Mouse (Mus musculus) neural tube, embryonic 15.5 days (tissue): ENCODE results near the gene Il1rn. TPM values are rescaled to one million over a fixed set of nuclear protein-coding genes. Genes with fewer than 3 reads are reported as not detected.

Experiments used
- ATAC-seq: fragments of 200-750 bp; cut with Nextera tagmentation; 2 replicates; pipeline ENCODE4 v1.8.0; 2017; ENCODE audit warnings: mild to moderate bottlenecking, moderate TSS enrichment, moderate library complexity; ENCODE audit not compliant: low FRiP score
- H3K27ac ChIP-seq: fragments of 300-500 bp; sonication (generic); replicated peaks from 2 replicates; pipeline ENCODE4 v1.5.1; 2015; ENCODE audit warnings: mild to moderate bottlenecking, inconsistent platforms
- H3K27me3 ChIP-seq: fragments of 300-500 bp; sonication (generic); replicated peaks from 2 replicates; pipeline ENCODE4 v1.6.1; 2015; ENCODE audit warnings: inconsistent platforms
- H3K36me3 ChIP-seq: fragments of 300-500 bp; sonication (generic); 2 replicates; pipeline ENCODE4 v1.6.1; 2015; ENCODE audit warnings: inconsistent platforms
- H3K4me1 ChIP-seq: fragments of 300-500 bp; sonication (generic); 2 replicates; pipeline ENCODE4 v1.6.1; 2015; ENCODE audit warnings: inconsistent platforms
- H3K4me2 ChIP-seq: fragments of 300-500 bp; sonication (generic); 2 replicates; pipeline ENCODE4 v1.6.1; 2015; ENCODE audit warnings: inconsistent platforms, mild to moderate bottlenecking, moderate library complexity
- H3K4me3 ChIP-seq: fragments of 300-500 bp; sonication (generic); replicated peaks from 2 replicates; pipeline ENCODE4 v1.5.1; 2015; ENCODE audit warnings: mild to moderate bottlenecking, inconsistent platforms
- H3K9ac ChIP-seq: fragments of 300-500 bp; sonication (generic); replicated peaks from 2 replicates; pipeline ENCODE4 v1.6.1; 2015; ENCODE audit warnings: mild to moderate bottlenecking, inconsistent platforms
- H3K9me3 ChIP-seq: fragments of 300-500 bp; sonication (generic); replicated peaks from 2 replicates; pipeline ENCODE4 v1.6.1; 2016; ENCODE audit warnings: inconsistent platforms
- WGBS: fragments of 180-500 bp; shearing (Covaris S2); methylation state at CpG from one replicate; pipeline ENCODE4 v1.1.7; 2015; ENCODE audit warnings: mixed read lengths; 5-methylcytosine and 5-hydroxymethylcytosine counted together
- polyA plus RNA-seq: library from polyadenylated mRNA; unstranded; fragments of >200 nt; fragmentation: Nextera tagmentation; extraction: Ambion mirVana; gene quantifications from 2 replicates; pipeline ENCODE4 v1.2.1, GENCODE M21; 2015

The Il1rn gene
- polyA plus RNA-seq, 1 experiment from 2014 or later, result not detected

GRCm38 (mm10) chr2:24384393-24384792 is 47.7 kb downstream of the Il1rn start:
- no peaks in the 10 kb centered on the region for H3K36me3 ChIP-seq
- no peak for ATAC-seq

DNA sequence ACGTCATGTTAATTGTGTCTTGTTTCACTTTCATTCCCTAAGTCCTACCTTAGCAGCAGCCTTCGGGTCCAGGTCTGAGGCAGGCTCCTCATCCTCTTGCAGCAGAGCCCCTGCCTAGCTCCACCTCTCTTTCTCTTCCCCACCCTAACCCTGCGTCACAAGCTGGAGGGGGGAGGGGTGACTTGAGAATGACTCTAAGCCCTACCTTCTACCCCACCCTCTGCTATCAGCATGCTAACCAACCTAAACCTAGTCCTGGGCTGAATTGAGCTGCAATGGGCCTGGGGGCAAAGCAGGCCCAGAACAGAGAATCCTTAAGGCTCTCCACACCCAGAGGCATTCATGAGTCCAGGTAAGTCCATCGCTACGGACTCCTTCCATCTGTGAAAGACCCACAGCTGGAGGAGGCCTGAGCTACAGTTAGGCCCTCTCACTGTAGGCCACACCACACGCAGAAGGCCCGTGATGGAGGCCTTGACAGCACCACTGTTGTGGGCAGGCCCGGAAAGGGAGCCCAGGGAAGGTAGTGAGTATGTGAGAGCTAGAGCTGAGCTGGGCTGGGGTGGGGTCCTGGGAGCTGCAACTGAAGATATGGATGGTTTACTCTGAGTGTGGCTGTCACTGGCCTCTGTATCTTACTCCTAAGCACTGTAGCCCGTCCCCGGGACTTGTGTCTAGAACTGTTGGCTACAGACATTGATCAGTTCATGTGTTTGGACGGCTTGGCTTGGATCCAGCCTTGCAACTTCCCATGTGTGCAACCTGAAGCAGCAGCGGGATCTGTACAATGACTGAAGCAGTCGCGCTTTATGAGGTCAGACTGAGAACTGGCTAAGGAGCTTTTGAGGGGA is 48.7 kb downstream of the Il1rn start:
- Histone ChIP-seq H3K27ac (no peak overlapping the region), H3K4me1 (no peaks in the 10 kb centered on the region), H3K27me3 (no peaks in the 10 kb centered on the region), H3K4me3 (no peak overlapping the region), H3K9me3 (no peaks in the 10 kb centered on the region), H3K4me2 (no peak overlapping the region), H3K9ac (no peak overlapping the region), H3K36me3 (no peaks in the 10 kb centered on the region)
- 81% methylated on average over 14 of the region's 14 CpGs for WGBS
- no peak for ATAC-seq

More at GRCm38 (mm10) chr2:24384393-24384792, 47.7 kb downstream of the Il1rn start:
- H3K27ac ChIP-seq, result no peak overlapping the region
- H3K9ac ChIP-seq, result no peak overlapping the region
- no peaks in the 10 kb centered on the region for H3K27me3 ChIP-seq
- H3K4me2 ChIP-seq, result no peak overlapping the region
- no peaks in the 10 kb centered on the region for H3K4me1 ChIP-seq
- H3K4me3 ChIP-seq, result no peak overlapping the region
- H3K9me3 ChIP-seq, result no peaks in the 10 kb centered on the region

DNA sequence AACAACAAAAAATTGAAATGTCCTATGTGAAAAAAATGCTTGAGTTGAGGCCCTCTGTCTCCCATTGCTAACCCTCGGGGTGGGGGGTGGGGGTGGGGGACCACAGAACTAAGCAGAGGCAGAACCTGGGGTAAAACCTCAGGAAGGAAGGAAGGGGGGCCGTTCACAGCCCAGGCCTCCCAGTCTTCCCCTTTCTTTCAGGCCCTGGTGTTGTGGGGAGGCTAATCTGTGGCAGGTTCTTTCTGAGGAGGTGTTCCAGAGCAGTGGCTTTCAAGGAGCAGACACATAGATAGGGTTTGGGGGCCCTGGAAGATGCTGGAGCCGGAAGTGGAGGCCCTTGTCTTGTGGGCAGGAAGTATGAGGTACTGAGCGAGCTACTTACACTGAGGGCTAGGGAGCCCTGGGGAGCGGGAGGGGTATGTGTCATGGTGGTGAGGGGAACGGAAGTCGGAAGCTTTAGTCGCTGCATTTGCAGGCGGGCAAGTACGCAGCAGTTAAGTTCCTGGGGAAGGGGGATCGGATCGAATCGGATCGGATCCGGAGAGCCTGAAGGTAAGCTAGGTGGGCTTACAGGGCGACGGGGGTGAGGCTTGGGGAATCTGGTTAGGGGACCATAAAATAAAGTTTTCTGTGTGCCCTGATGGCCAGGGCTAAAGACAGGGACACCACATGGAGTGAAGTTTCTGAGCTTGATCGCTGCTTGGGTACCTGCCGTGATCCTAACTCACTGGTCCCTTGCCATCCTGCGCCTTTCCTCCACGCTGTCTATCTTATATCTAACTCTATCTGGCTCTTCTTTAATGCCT is 49.7 kb downstream of the Il1rn start:
- Histone ChIP-seq H3K4me1 (no peaks in the 10 kb centered on the region), H3K9ac (no peak overlapping the region), H3K4me3 (no peak overlapping the region), H3K4me2 (no peak overlapping the region), H3K9me3 (no peaks in the 10 kb centered on the region), H3K27me3 (no peaks in the 10 kb centered on the region), H3K36me3 (no peaks in the 10 kb centered on the region), H3K27ac (no peak overlapping the region)
- ATAC-seq, result no peak
- WGBS, result 87% methylated on average over 21 of the region's 21 CpGs

DNA sequence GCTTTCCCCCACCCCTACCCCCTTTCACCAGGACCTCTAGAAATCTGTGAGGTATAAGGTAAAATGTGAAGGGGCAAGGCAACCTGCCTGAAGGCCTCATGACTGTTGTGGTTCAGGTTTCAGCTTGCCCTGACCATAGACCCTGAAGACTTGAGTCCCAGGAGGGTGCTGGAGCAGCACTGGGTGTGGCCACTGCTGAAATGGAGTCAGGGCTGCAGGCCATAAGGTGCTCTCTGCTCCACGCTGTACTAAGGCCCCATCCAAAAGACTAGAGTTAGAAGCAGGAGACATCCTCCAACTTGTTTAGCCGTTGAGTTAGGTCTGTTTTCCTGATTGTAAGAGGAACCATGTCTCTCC is 50.3 kb downstream of the Il1rn start:
- ATAC-seq, result no peak
- no peaks in the 10 kb centered on the region for H3K27me3 ChIP-seq

DNA sequence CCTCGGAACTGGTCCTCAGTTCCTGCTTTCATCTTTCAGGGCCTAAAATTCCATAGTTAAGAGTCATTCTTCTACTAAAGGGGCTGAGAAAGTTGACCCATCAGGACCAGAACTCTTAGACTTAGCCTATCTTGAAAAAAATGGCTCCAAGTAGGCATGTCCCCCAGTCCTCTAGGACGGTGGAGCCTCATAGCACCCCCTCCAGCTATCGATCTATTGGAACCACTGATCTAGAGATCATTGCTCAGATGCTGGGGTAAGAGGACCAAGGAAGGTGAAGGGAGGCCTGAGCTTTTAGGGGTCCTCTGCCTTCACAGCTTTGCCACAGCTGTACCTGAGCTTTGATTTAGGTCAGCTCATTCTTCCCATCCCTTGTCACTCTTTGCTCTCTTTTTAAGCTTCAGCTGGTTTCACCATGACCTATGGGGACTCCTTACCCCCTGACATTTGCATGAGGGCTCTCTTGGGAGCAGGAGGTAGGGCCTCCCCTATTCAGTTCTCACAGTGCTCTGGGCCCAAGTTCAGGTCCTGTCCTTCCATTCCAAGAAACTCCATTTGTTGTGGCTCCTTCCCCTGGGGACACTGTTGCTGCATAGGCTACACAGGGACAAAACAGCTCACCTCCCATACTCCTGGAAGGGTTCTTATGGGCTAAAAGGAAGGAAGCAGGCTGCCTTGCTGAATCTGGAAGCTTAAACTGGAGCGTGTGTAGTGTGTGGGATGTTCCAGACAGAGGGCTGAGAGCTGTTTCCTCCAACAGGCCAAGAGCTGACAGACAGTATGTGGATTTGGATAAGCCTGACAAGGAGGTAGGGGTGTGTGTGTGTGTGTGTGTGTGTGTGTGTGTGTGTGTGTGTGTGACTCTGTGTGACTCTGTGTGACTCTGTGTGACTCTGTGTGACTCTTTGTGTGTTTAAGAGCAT is 51.0 kb downstream of the Il1rn start:
- no peaks in the 10 kb centered on the region for H3K9me3 ChIP-seq
- no peak overlapping the region for H3K27ac ChIP-seq
- H3K9ac ChIP-seq, result no peak overlapping the region
- no peaks in the 10 kb centered on the region for H3K36me3 ChIP-seq
- ATAC-seq, result no peak
- WGBS, result 90% methylated on average over 4 of the region's 4 CpGs
- no peaks in the 10 kb centered on the region for H3K27me3 ChIP-seq
- H3K4me3 ChIP-seq, result no peak overlapping the region
- H3K4me2 ChIP-seq, result no peak overlapping the region
- H3K4me1 ChIP-seq, result no peaks in the 10 kb centered on the region

More for the DNA sequence above, 50.3 kb downstream of the Il1rn start:
- H3K27ac ChIP-seq, result no peak overlapping the region
- H3K9ac ChIP-seq, result no peak overlapping the region
- H3K4me1 ChIP-seq, result no peaks in the 10 kb centered on the region
- no peaks in the 10 kb centered on the region for H3K36me3 ChIP-seq
- H3K4me2 ChIP-seq, result no peak overlapping the region
- H3K4me3 ChIP-seq, result no peak overlapping the region
- 87% methylated on average over 2 of the region's 2 CpGs for WGBS
- no peaks in the 10 kb centered on the region for H3K9me3 ChIP-seq

DNA sequence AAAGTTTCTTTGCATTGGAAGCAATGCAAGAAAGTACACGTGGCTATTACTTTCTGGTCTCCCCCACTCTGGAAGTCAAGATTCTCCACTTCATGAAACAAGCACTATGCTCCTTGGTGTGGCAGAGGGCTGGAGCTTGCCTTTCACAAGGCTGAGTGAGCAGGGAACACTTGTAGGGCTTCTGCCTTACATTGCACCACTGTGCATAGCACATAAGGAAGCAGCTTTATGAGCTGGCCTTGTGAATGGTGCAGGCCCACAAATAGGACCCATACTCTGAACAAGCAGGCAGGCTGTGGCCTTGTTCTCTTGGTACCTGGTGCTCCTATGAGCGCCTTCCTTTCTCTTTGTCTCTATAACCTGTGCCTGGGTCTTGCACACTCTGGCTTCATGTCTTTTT is 56.6 kb downstream of the Il1rn start:
- no peaks in the 10 kb centered on the region for H3K36me3 ChIP-seq
- 74% methylated on average over 2 of the region's 2 CpGs for WGBS

GRCm38 (mm10) chr2:24397115-24397514 is 60.5 kb downstream of the Il1rn start:
- Histone ChIP-seq H3K27ac (no peak overlapping the region), H3K27me3 (no peaks in the 10 kb centered on the region), H3K9ac (no peak overlapping the region), H3K4me2 (no peak overlapping the region), H3K4me3 (no peak overlapping the region), H3K4me1 (no peaks in the 10 kb centered on the region), H3K36me3 (no peaks in the 10 kb centered on the region), H3K9me3 (no peaks in the 10 kb centered on the region)
- 18% methylated on average over 2 of the region's 2 CpGs for WGBS
- no peak for ATAC-seq

More for the DNA sequence above, 56.6 kb downstream of the Il1rn start:
- Histone ChIP-seq H3K9ac (no peak overlapping the region), H3K4me3 (no peak overlapping the region), H3K27me3 (no peaks in the 10 kb centered on the region), H3K4me1 (no peaks in the 10 kb centered on the region), H3K27ac (no peak overlapping the region), H3K9me3 (no peaks in the 10 kb centered on the region), H3K4me2 (no peak overlapping the region)
- ATAC-seq, result no peak

- WGBS, result 83% methylated on average over 3 of the region's 3 CpGs
- ATAC-seq, result no peak
These were observed 64.1 kb downstream of the Il1rn start for GRCm38 (mm10) chr2:24400711-24401110.

More at GRCm38 (mm10) chr2:24400711-24401110, 64.1 kb downstream of the Il1rn start:
- Histone ChIP-seq H3K9me3 (no peaks in the 10 kb centered on the region), H3K4me3 (no peak overlapping the region), H3K27me3 (peaks cover 6% of the 10 kb centered on the region; the same call in 1 of the 2 replicates), H3K9ac (no peak overlapping the region), H3K4me1 (peaks cover 7% of the 10 kb centered on the region), H3K27ac (no peak overlapping the region), H3K36me3 (no peaks in the 10 kb centered on the region), H3K4me2 (no peak overlapping the region)

Other genes starting within 250 kb of the Il1rn start
- not detected in 2 replicates for gene Tbpl2, start 240.3 kb upstream of the Il1rn start, polyA plus RNA-seq
- not detected in 2 replicates for gene Il1f8, start 183.7 kb upstream of the Il1rn start, polyA plus RNA-seq
- gene Il1f9, start 150.4 kb upstream of the Il1rn start, polyA plus RNA-seq, result not detected in 2 replicates
- not detected in 2 replicates for gene Il1f6, start 121.4 kb upstream of the Il1rn start, polyA plus RNA-seq
- 0.19 TPM in 1 of 2 replicates, not detected in the other for gene Il1f5, start 59.9 kb upstream of the Il1rn start, polyA plus RNA-seq
- gene Il1f10, start 45.7 kb upstream of the Il1rn start, polyA plus RNA-seq, result not detected in 2 replicates
- 1.4 and 3.7 TPM in 2 replicates for gene Psd4, start 30.7 kb downstream of the Il1rn start, polyA plus RNA-seq
- 38.0 and 42.0 TPM in 2 replicates for gene Pax8, start 138.7 kb downstream of the Il1rn start, polyA plus RNA-seq